Mouse (Mus musculus) erythroid progenitor cell, adult 5-6 weeks (primary cell): ENCODE results near the gene Rbfox2. TPM values are rescaled to one million over a fixed set of nuclear protein-coding genes. Genes with fewer than 3 reads are reported as not detected.

Experiments
- ATAC-seq: replicated peaks from 2 replicates; pipeline ENCODE4 v1.8.0; 2016; ENCODE audit warnings: moderate number of reproducible peaks, mild to moderate bottlenecking, moderate TSS enrichment, inconsistent platforms; ENCODE audit not compliant: poor library complexity, low FRiP score, severe bottlenecking
- total RNA-seq, 2 experiments: library from RNA; stranded (forward) in 1 of 2; stranded (reverse) in 1 of 2; fragments of 150-400 nt in 1 of 2; fragments of 186-747, 209-891 nt in 1 of 2; gene quantifications; 2 replicates each; pipeline versions ENCODE4 v1.2.3 to v1.2.4; 2015 to 2017; ENCODE audit warnings: low replicate concordance in 2 of 2

The Rbfox2 gene
- total RNA-seq, 2 experiments from 2014 or later: not detected

DNA sequence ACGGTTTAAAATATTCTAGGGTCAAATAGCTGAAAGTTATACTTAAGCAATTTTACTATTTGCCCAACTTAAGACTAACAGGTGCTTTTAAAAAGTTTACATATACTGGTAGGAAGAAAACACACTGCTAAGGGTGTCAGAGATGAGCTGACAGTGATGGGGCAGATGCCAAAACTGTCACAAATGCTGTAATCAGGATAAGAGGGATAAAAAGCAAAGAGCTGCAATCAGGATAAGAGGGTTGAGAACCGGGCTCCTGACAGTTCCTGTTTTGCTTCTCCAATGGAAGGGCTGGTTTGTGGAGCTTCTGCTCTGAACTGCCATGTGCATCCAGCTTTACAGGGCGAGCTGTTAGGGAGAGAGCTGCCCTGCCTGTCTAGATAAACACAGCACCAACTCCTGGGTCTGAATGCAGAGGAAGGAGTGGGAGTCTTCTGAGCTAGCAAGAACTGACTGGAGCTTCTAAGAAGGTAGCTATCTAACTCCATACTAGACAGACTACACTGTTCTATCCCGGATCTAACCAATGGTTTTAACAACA lies 94.5 kb downstream of the Rbfox2 start:
- 0 out of 2 replicates have a peak, but pooled peaks have one; percentile 42 for ATAC-seq

GRCm38 (mm10) chr15:77206996-77207395 lies 99.8 kb downstream of the Rbfox2 start:
- no peak for ATAC-seq

DNA sequence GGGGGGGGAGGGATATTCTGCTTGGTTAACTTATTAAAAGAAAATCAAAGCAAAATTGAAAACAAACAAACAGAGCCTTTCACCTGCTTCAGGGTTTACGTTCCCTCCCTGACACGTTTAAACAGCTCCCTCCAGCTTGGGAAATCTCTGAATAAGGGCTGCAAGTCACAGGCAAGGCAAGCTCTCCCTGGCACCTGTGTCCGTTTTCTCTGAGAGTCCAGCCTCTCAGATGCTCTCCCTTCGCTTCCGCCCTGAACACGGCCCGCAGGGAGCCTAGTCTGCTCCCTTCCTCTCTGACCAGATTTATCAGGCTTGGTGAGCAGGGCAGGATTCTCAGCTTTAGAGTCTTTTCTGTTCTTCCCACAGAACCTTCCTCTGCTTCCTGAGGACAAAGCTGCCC lies 101.9 kb downstream of the Rbfox2 start:
- no peak for ATAC-seq

DNA sequence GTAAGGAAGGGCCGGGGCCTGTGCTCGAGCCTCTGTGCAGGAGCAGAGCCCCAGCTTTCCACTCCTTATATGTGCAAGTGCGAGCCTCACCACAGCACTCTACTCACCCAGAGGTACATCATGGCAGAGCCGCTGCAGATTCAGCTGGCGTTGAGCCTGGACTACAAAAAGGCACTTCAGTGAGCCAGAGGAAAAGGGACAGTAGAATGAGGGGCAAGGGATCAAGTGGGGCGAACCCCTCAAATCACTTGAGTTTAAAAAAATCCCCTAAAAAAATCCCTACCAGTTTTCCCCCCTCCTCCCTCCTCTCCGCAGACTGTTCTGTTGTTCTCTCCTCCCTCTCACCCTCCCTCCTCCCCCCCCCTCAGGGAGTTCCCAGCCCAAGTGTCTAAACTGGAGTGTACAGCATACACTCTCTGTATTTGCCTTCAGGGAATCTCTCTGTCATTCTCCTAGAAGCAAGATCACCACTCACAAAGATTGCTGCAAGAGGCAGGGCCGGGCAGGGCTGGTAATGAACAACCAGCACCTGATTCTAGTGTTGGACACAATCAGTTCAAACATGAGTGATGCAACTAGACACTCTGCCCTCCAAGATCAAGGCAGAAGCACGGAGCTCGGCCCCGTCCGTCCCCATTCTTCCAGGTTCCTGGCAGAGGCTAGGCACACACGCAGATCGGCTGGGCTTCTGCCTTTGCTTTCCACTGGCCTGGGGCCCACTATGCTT lies 103.4 kb downstream of the Rbfox2 start:
- no peak for ATAC-seq

DNA sequence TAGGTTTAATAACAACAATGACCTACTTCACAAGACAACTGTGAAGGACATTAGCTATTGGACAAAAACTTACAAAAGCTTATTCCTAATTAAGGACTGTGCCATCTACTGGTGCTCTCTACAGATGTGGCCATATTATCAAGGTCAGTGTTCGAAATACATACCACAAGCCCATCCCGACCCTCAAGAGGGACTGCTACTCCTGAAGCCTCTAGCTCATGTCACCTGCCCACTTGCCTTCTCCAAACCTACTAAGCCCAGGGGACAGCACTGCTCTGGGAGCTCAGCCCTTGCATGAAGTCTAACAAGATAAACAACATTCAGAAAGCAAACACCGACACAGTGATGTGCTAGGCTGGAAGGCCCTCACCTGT lies 103.9 kb downstream of the Rbfox2 start:
- no peak for ATAC-seq

GRCm38 (mm10) chr15:77202223-77202622 lies 104.6 kb downstream of the Rbfox2 start:
- ATAC-seq: no peak

DNA sequence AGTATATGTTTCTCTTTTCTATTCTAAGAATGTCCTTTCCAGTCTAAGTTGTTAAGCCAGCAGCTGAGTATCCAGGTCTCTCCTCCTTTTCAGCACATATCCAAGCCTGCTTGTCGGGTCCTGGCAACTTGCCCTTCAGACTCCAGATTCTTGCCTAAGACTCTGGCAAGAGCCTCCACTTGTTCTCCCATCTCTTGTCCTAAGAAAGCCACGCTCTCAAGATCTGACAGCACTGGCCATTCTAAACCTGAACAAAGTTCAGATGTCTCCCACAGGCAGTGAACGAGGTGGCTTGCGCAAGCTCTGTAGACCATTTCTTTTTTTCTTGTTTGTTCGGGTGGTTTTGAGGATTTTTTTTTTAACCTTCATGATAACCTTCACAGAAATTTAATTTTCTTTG lies 110.0 kb downstream of the Rbfox2 start:
- ATAC-seq: no peak

GRCm38 (mm10) chr15:77196001-77196400 lies 110.8 kb downstream of the Rbfox2 start:
- ATAC-seq: no peak

- ATAC-seq: no peak
Observed at GRCm38 (mm10) chr15:77192154-77192935, 114.5 kb downstream of the Rbfox2 start.

GRCm38 (mm10) chr15:77186096-77186495 lies 120.7 kb downstream of the Rbfox2 start:
- ATAC-seq: no peak

DNA sequence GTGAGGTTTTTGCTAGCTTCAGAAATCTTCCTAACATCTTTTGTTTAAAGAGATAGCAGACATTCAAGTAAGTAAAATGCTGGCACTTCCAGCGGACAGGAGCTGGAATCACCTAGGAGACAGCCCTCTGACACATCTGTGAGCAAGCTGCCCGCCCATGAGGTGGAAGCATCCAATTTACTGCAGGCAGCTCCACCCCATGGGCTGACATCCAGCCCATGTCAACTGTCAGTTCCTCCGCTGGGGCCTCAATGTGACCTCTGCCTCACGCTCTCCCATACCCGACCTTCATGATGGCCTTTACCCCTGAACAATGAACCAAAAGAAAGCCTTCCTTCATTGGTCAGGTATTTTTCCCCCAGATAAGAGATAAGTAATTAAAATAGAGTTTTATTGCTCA lies 121.2 kb downstream of the Rbfox2 start:
- no peak for ATAC-seq

GRCm38 (mm10) chr15:77182800-77183199 lies 124.0 kb downstream of the Rbfox2 start:
- ATAC-seq: no peak

- no peak for ATAC-seq
Observed at GRCm38 (mm10) chr15:77174018-77174417, 132.8 kb downstream of the Rbfox2 start.

GRCm38 (mm10) chr15:77172414-77172813 lies 134.4 kb downstream of the Rbfox2 start:
- ATAC-seq: no peak

DNA sequence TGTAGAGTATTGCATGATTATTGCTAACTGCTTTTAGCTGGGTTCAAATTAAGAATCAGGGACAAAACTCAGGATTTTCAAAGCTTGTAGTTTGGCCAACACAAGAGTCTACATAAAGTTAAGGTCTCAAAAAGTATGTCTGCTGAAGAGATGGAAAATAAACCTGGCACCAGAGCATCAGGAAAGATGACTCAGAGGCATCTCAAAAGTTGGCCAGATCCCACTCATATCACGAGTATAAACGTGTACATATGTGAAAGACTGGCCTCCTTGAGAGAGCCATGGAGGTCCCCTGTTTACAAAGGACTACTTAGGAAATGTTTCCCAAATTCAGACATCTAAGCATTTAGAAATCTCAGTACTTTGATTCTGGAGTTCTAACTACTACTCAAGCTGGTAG lies 138.0 kb downstream of the Rbfox2 start:
- no peak for ATAC-seq

- no peak for ATAC-seq
Observed at GRCm38 (mm10) chr15:77166225-77166732, 140.5 kb downstream of the Rbfox2 start.

DNA sequence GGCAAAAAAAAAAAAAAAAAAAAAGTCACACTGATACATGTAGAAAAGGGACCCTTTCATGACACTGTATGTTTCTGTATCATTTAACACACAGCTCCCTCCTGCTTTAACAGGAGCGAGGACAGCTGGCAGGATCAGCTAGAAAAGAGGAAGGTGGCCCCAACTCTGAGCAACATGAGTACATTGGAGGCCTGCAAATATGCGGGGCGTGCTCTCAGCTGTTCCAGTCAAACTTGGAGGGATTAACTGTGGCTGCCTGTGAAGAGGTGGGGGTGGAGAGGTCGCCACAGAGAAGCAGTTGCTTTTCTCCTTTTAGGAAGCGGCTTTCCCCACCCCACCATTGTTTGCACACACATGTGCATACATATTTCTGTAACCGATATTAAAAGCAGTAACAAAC lies 143.5 kb downstream of the Rbfox2 start:
- ATAC-seq: no peak

- ATAC-seq: no peak
Observed at GRCm38 (mm10) chr15:77162931-77163330, 143.9 kb downstream of the Rbfox2 start.

DNA sequence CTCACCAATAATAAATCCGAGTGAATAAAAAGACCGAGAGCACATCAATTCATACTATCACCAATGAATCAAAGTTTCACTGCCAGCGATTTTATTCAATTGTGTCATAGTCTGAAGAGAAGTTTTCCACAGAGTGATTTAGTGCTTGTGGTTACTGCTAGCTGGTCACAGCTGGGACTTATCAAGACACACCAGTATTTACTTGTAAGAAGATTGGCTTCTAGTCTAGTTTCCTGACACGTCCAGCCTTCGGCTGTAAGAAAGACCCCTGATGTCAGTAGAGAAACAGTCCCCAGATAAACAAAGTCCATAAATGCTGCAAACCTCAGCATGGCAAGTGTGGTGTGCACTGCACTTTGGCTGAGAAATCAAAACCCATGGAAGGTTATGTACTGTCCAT lies 145.4 kb downstream of the Rbfox2 start:
- no peak for ATAC-seq

GRCm38 (mm10) chr15:77160848-77161247 lies 146.0 kb downstream of the Rbfox2 start:
- no peak for ATAC-seq

DNA sequence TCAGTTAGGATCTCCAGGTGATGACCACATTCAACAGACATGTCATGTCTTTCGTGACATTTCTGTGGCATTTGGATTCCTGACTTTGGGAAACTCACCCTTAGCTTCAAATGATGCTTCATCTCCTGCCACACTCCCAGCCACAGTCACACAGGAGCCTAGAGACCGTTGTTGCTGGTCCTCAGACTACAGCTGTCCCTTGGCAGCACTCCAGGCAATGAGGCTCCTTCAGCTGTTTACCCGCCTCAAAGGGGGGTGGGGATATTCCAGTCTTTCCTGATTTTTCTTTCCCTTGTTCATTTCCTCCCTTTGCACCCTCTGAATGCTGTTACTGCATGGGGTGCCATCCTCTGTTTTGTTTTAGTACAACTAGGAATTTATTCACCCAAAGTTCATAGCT lies 150.3 kb downstream of the Rbfox2 start:
- ATAC-seq: no peak
